Mouse (Mus musculus): ENCODE measurements around the gene Pmepa1.

DNA sequence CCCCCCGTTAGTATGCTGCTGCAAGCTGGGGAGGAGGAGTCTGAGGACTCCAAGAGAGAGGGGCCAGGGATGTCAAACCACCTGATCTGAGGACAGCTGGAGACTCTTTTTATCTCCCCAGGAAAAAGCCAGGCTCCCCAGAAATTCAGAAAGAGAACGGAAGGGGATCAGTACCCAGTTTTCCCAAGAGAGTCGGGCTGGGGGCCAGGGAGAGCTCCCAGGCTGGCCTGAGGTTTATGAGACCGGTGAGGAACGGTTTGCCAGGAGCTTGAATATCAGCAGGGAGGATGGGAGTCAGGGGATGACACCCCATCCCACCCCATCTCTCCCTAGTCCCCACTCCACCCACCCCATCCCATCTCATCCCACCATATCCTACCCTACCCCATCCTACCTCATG lies 94.8 kb downstream of the Pmepa1 start:
- TF ChIP-seq CTCF (IDR thresholded peaks at IDR 0.05; ENCODE audit: extremely low read depth, insufficient read depth, insufficient read length, insufficient replicate concordance) = no peak
- no peak for TF ChIP-seq POLR2A (IDR thresholded peaks at IDR 0.05; ENCODE audit: low read depth, low read length)
